Mouse (Mus musculus) intestine, embryonic 16.5 days (tissue): ENCODE measurements around the gene Ugt1a10. TPM values are rescaled to one million over a fixed set of nuclear protein-coding genes. Genes with fewer than 3 reads are reported as not detected.
"Not testable (repeated sequence)": the region's sequence is repeated elsewhere in the genome, so short reads cannot be mapped to it uniquely, and the experiment has no call there.

Experiments
- ATAC-seq: fragments of 200-750 bp; cut with Nextera tagmentation; 2 replicates; pipeline ENCODE4 v1.8.0; 2017; ENCODE audit warnings: moderate TSS enrichment, moderate library complexity
- H3K27ac ChIP-seq: fragments of 300-500 bp; sonication (generic); 2 replicates; pipeline ENCODE4 v1.5.1; 2014; ENCODE audit warnings: mild to moderate bottlenecking, low read length
- H3K27me3 ChIP-seq: fragments of 300-500 bp; sonication (generic); replicated peaks from 2 replicates; pipeline ENCODE4 v1.6.1; 2014; ENCODE audit warnings: low read length, control low read depth, mixed read lengths; ENCODE audit not compliant: control insufficient read depth, insufficient read depth
- H3K36me3 ChIP-seq: fragments of 300-500 bp; sonication (generic); 2 replicates; pipeline ENCODE4 v1.6.1; 2014; ENCODE audit warnings: low read length, control low read depth; ENCODE audit not compliant: control insufficient read depth, insufficient read depth
- H3K4me1 ChIP-seq: fragments of 300-500 bp; sonication (generic); 2 replicates; pipeline ENCODE4 v1.6.1; 2014; ENCODE audit warnings: low read length, control low read depth, mixed read lengths; ENCODE audit not compliant: control insufficient read depth, insufficient read depth
- H3K4me2 ChIP-seq: fragments of 300-500 bp; sonication (generic); 2 replicates; pipeline ENCODE4 v1.6.1; 2014; ENCODE audit warnings: low read depth, low read length, control low read depth
- H3K4me3 ChIP-seq: fragments of 300-500 bp; sonication (generic); 2 replicates; pipeline ENCODE4 v1.5.1; 2014; ENCODE audit warnings: mild to moderate bottlenecking, low read length
- H3K9ac ChIP-seq: fragments of 300-500 bp; sonication (generic); 2 replicates; pipeline ENCODE4 v1.6.1; 2014; ENCODE audit warnings: low read depth, low read length
- H3K9me3 ChIP-seq: fragments of 300-500 bp; sonication (generic); 2 replicates; pipeline ENCODE4 v1.6.1; 2016; ENCODE audit warnings: low read length, control low read depth; ENCODE audit not compliant: control insufficient read depth
- WGBS: fragments of 180-500 bp; shearing (Covaris S2); extraction: QIAGEN DNeasy Blood & Tissue Kit; methylation state at CpG from one replicate; pipeline ENCODE4 v1.1.7; 2014; 5-methylcytosine and 5-hydroxymethylcytosine counted together
- polyA plus RNA-seq: library from polyadenylated mRNA; unstranded; fragments of >200 nt; fragmentation: Nextera tagmentation; extraction: Ambion mirVana; gene quantifications from 2 replicates; pipeline ENCODE4 v1.2.1, GENCODE M21; 2015

Ugt1a10 gene
- polyA plus RNA-seq, 1 experiment from 2014 or later, result not detected

DNA sequence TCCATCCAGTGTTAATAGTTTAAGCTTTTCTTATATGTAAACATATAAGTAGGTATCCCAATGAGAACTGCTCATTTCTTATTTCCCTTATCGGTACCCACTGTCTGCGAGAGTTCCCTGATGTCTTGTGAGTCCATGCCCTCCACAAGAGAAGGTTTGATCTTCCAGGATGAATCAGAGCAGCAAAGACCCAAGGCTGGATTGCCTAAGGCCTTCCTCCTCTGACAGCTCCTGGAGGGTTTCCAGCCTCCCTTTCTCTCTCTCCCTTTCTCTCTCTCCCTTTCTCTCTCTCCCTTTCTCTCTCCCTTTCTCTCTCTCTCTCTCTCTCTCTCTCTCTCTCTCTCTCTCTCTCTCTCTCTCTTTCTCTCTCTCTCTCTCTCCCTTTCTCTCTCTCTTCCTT, 73.9 kb downstream of the Ugt1a10 start:
- not testable (repeated sequence) for ATAC-seq
- WGBS, result 77% methylated on average over 2 of the region's 2 CpGs

DNA sequence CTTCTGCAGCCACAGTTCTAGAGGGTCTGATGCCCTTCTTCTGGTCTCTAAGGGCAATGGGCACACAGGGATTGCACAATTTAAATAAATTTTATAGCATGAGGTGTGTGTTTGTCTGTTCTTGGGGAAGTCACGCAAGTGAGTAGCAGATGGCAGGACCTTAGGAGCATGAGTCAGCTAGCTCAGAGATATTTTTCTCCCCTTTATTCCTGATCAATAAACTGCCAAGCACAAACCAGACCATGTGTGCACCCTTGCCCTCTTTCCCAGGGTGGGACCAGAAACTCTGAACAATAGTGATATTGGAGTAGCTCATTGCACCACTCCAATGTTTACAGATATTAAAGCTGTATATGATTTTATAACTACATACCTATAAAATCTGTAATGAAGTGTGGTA, 75.0 kb downstream of the Ugt1a10 start:
- H3K27ac ChIP-seq, H3K4me2 ChIP-seq, H3K27me3 ChIP-seq, H3K9me3 ChIP-seq, H3K36me3 ChIP-seq, H3K9ac ChIP-seq, H3K4me3 ChIP-seq: not testable (repeated sequence)
- WGBS, result 69% methylated on average over 1 of the region's 1 CpGs
- peaks cover 11% of the 10 kb centered on the region; the same call in 1 of the 2 replicates for H3K4me1 ChIP-seq
- peak; percentile 66; the same call in 1 of the 2 replicates for ATAC-seq

More for the DNA sequence above, 73.9 kb downstream of the Ugt1a10 start:
- not testable (repeated sequence) for H3K9me3 ChIP-seq, H3K27me3 ChIP-seq, H3K36me3 ChIP-seq, H3K9ac ChIP-seq, H3K4me1 ChIP-seq, H3K4me3 ChIP-seq, H3K4me2 ChIP-seq, H3K27ac ChIP-seq

- Histone ChIP-seq H3K4me3 (no peak overlapping the region), H3K9ac (no peak overlapping the region), H3K27me3 (no peaks in the 10 kb centered on the region), H3K4me1 (peaks cover 11% of the 10 kb centered on the region; the same call in 1 of the 2 replicates), H3K4me2 (no peak overlapping the region), H3K36me3 (no peaks in the 10 kb centered on the region), H3K9me3 (no peaks in the 10 kb centered on the region), H3K27ac (peak overlapping the region; percentile 5)
- ATAC-seq, result no peak
- WGBS, result 43% methylated on average over 3 of the region's 3 CpGs
Measured at GRCm38 (mm10) chr1:88133908-88134456, 78.8 kb downstream of the Ugt1a10 start.

DNA sequence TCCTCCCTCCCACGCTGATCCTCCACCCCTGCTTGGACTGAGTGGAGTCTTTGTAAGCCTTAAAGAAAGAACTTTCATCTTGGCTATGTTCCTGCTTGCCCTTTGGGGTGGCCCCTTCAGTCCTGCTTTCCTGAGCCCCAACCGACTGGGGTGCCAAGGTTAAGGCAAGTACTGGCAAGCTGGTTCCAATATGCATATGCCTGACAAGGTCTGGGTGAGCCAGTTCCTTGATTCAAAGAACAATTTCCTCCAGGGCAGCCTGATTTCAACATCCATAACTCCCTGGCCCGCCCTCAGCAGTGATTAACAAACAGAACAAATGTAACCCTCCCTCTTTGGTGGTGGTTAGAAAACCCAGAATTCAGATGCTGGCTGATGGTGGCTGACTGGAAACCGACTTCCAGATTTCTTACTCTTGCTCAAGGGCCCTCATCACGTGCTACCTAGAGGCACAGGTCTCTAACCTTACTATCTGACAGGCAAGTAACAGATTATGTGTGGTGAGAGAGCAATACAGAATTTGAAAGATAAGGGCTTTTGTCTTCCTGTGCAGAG, 79.3 kb downstream of the Ugt1a10 start, which contains the start of gene Ugt1a6a:
Gene Ugt1a6a, plus strand, starts transcription at position 353 of the 555 bp plus-strand sequence.
- not testable (repeated sequence) for H3K27me3 ChIP-seq, H3K4me2 ChIP-seq, H3K9me3 ChIP-seq, H3K9ac ChIP-seq, H3K4me3 ChIP-seq, H3K36me3 ChIP-seq
- Histone ChIP-seq H3K27ac (peak within 1 kb of the TSS; percentile 5), H3K4me1 (peaks cover 11% of the 10 kb centered on the region; the same call in 1 of the 2 replicates)
- 34% methylated on average over 5 of the region's 5 CpGs for WGBS
- peak; percentile 41 for ATAC-seq

DNA sequence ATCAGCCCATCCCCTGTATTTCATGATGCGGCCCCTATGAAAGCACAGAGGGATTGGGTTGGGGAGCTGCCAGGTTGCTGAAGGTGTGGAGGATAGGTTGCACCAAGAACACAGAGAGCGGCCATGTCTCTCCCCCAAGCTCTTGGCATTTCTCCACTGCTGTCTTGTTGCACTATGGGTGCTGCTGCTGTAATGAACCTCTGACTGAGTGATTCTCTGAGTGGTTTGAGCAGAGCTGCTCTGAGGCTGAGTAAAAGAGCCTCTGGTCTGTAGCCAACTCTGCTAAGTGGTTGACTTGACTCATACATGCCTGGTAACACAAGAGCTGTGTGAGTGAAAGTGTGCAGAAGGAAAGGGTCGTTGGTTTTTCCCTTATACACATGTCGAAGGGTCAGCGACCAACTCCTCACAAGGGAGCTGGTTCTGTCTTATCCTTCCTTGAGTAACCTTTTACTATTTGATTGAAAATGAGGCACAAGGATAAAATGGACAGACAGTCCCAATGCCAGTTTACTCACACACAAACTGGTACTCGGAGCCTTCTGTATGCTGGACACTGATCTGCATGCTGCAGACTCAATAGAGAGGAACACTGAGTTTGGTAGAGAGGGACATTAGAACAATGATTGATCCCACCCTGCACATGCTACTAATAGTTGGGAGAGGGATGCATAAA, 80.2 kb downstream of the Ugt1a10 start:
- 86% methylated on average over 5 of the region's 6 CpGs for WGBS
- H3K9me3 ChIP-seq, H3K4me3 ChIP-seq, H3K27ac ChIP-seq, H3K9ac ChIP-seq, ATAC-seq, H3K36me3 ChIP-seq, H3K4me2 ChIP-seq, H3K27me3 ChIP-seq: not testable (repeated sequence)
- peaks cover 11% of the 10 kb centered on the region; the same call in 1 of the 2 replicates for H3K4me1 ChIP-seq

DNA sequence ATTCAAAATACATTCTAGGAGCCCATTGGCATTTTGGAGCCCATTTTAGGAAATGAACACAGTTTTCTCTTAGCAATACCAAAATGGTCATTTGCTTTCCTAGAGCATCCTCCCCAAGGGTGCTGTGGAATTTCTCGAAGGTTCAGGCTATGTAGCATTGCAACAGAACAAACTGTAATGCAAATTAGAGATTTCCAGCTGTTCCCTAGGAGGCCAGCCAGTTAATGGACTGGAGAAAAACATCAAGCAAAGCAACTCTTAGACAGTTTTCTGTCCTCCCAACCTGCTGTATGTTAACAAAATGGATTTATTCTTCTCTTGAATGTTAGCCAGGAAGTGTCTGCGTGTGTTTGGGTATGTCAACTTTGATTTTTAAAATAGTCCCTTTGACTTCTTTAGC, 81.5 kb downstream of the Ugt1a10 start:
- H3K4me1 ChIP-seq, result peaks cover 11% of the 10 kb centered on the region; the same call in 1 of the 2 replicates
- no peak for ATAC-seq

DNA sequence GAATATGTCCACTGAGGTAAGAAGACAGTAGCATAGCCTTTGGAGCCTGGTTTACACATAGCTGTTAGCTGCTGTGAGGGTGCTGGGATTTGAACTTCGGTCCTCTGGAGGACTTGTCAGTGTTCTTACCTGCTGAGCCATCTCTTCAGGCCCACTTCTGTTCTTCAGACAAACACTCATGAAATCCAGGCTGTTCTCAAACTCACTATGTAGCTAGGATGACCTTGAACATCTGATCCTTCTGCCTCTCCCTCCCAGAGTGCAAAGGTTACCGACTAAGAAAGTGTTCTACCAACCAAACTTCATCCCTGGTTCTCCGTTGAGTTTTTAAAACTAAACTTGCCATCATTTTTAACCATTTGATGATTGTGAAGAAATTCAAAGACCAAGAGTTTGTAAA, 82.1 kb downstream of the Ugt1a10 start:
- 69% methylated on average over 3 of the region's 3 CpGs for WGBS
- Histone ChIP-seq H3K27ac (no peak overlapping the region), H3K9ac (no peak overlapping the region), H3K4me3 (no peak overlapping the region), H3K27me3 (no peaks in the 10 kb centered on the region), H3K4me2 (no peak overlapping the region), H3K4me1 (peaks cover 11% of the 10 kb centered on the region; the same call in 1 of the 2 replicates), H3K36me3 (no peaks in the 10 kb centered on the region), H3K9me3 (no peaks in the 10 kb centered on the region)
- ATAC-seq, result no peak

More for the DNA sequence above, 81.5 kb downstream of the Ugt1a10 start:
- no peak overlapping the region for H3K27ac ChIP-seq
- H3K9ac ChIP-seq, result no peak overlapping the region
- no peak overlapping the region for H3K4me3 ChIP-seq
- WGBS, result 69% methylated on average over 2 of the region's 2 CpGs
- no peak overlapping the region for H3K4me2 ChIP-seq
- no peaks in the 10 kb centered on the region for H3K9me3 ChIP-seq
- no peaks in the 10 kb centered on the region for H3K36me3 ChIP-seq
- no peaks in the 10 kb centered on the region for H3K27me3 ChIP-seq

GRCm38 (mm10) chr1:88138145-88138544, 83.0 kb downstream of the Ugt1a10 start:
- H3K9me3 ChIP-seq, result no peaks in the 10 kb centered on the region
- no peaks in the 10 kb centered on the region for H3K36me3 ChIP-seq
- H3K27me3 ChIP-seq, result no peaks in the 10 kb centered on the region
- H3K4me2 ChIP-seq, result no peak overlapping the region
- WGBS, result 68% methylated on average over 1 of the region's 1 CpGs
- H3K4me1 ChIP-seq, result peaks cover 11% of the 10 kb centered on the region; the same call in 1 of the 2 replicates
- H3K4me3 ChIP-seq, result no peak overlapping the region
- no peak overlapping the region for H3K9ac ChIP-seq
- no peak overlapping the region for H3K27ac ChIP-seq
- peak; percentile 60 for ATAC-seq

GRCm38 (mm10) chr1:88140492-88140891, 85.3 kb downstream of the Ugt1a10 start:
- WGBS, result 33% methylated on average over 1 of the region's 1 CpGs
- H3K4me2 ChIP-seq, H3K9ac ChIP-seq, H3K27me3 ChIP-seq, H3K36me3 ChIP-seq, H3K4me1 ChIP-seq, H3K4me3 ChIP-seq, H3K9me3 ChIP-seq, H3K27ac ChIP-seq: not testable (repeated sequence)
- ATAC-seq, result peak; percentile 82
